Mouse (Mus musculus) embryonic fibroblast, embryonic 13.5 days (primary cell): ENCODE results near the gene Pde4c. TPM values are rescaled to one million over a fixed set of nuclear protein-coding genes. Genes with fewer than 3 reads are reported as not detected.

ENCODE experiments used
- H3K27ac ChIP-seq: 2 replicates; pipeline ENCODE4 v1.5.1; 2012; ENCODE audit warnings: low read length, control low read depth, inconsistent platforms; ENCODE audit not compliant: insufficient read depth
- H3K4me1 ChIP-seq: 2 replicates; pipeline ENCODE4 v1.6.1; 2011; ENCODE audit warnings: low read length; ENCODE audit not compliant: control insufficient read depth, insufficient read depth
- H3K4me3 ChIP-seq: 2 replicates; pipeline ENCODE4 v1.5.1; 2011; ENCODE audit warnings: mild to moderate bottlenecking, control low read depth, low read length; ENCODE audit not compliant: insufficient read depth
- CTCF ChIP-seq: IDR thresholded peaks from 2 replicates; pipeline ENCODE4 v1.5.1; 2011; ENCODE audit warnings: mild to moderate bottlenecking, control low read depth, low read length, moderate library complexity, borderline replicate concordance; ENCODE audit not compliant: insufficient read depth
- POLR2A ChIP-seq: IDR thresholded peaks from 2 replicates; pipeline ENCODE4 v1.6.1; 2011; ENCODE audit warnings: low read depth, mild to moderate bottlenecking, control low read depth, low read length, moderate library complexity
- polyA plus RNA-seq: library from polyadenylated mRNA; stranded (reverse); fragments of >200 nt; gene quantifications from 2 replicates; pipeline ENCODE4 v1.2.4, GENCODE M21; 2011; ENCODE audit warnings: low read depth; ENCODE audit not compliant: missing spikeins, insufficient read length

Gene Pde4c
- polyA plus RNA-seq, 1 experiment = not detected

DNA sequence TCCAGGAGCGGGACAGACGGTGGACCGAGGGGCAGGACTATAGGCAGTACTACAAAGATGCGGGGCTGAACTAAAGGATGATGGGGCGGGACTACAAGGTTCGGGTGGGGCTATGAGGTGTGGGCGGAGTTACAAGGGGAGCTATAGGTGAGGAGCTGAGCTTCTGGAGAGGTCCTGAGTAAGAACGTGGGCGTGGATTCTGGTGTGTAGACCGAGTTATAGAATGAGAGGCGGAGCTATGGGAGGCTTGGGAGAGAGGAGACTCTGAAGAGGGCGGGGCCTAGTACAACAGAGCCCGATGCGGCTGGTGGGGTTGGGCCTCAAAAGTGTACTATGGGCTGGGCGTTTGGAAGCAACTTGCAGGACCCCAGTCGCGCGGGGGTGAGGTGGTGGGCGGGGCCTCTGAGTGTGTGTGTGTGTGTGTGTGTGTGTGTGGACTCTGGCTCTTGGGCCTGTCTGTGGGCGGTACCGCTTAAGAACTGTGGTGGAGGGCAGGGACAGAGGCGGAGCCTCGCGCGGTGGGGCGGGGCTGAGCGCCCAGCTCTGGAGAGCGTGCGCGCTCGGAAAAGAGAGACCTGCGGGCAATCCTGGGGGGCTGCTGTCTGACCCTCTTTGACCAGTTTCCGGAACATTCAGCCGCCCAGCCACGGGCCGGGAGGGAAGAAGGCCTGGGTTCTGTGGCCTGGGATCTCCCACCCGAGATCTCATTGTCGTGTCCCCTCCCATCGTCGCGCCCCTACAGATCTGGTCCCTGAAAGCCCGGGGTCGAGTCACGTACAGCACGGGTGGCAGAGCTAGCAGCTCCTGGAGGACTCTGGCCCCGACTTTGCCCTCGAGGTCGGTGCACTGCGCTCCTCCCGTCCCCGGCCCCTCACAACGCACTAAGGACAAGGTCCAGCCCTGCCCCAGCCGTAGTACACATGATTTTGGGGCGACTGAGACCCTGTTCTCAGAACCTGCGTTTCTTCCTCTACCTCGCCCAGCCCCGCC lies 73.9 kb downstream of the Pde4c start:
- Histone ChIP-seq H3K4me3 (peak overlapping the region; percentile 43), H3K4me1 (no peaks in the 10 kb centered on the region), H3K27ac (no peak overlapping the region)
- TF ChIP-seq CTCF = no peak
- TF ChIP-seq POLR2A = no peak; the same call in 1 of the 2 replicates

- H3K4me3 ChIP-seq = 0 out of 2 replicates have a peak overlapping the region, but pooled peaks have one; percentile 43
- no peak for TF ChIP-seq CTCF
- H3K4me1 ChIP-seq = no peaks in the 10 kb centered on the region
- H3K27ac ChIP-seq = no peak overlapping the region
Observed at GRCm38 (mm10) chr8:70798281-70798680, 74.8 kb downstream of the Pde4c start.

GRCm38 (mm10) chr8:70800648-70801047 lies 77.1 kb downstream of the Pde4c start:
- Histone ChIP-seq H3K4me1 (no peaks in the 10 kb centered on the region), H3K4me3 (no peak overlapping the region), H3K27ac (no peak overlapping the region)
- TF ChIP-seq CTCF = no peak
- no peak for TF ChIP-seq POLR2A

Other genes starting within 250 kb of the Pde4c start
- gene Klhl26, start 246.8 kb upstream of the Pde4c start, polyA plus RNA-seq = 21.4 and 31.7 TPM in 2 replicates
- 0.58 and 1.5 TPM in 2 replicates for gene Tmem59l, start 236.4 kb upstream of the Pde4c start, polyA plus RNA-seq
- gene Crlf1, start 230.6 kb upstream of the Pde4c start, polyA plus RNA-seq = 215 and 351 TPM in 2 replicates
- 29.9 and 46.6 TPM in 2 replicates for gene Rex1bd, start 217.0 kb upstream of the Pde4c start, polyA plus RNA-seq
- gene Uba52, start 212.9 kb upstream of the Pde4c start, polyA plus RNA-seq = 547 and 589 TPM in 2 replicates
- 105 and 110 TPM in 2 replicates for gene Fkbp8, start 196.0 kb upstream of the Pde4c start, polyA plus RNA-seq
- 35.5 and 37.0 TPM in 2 replicates for gene Kxd1, start 195.8 kb upstream of the Pde4c start, polyA plus RNA-seq
- 16.1 and 20.4 TPM in 2 replicates for gene Ell, start 184.3 kb upstream of the Pde4c start, polyA plus RNA-seq
- gene Isyna1, start 129.3 kb upstream of the Pde4c start, polyA plus RNA-seq = 17.9 and 18.6 TPM in 2 replicates
- 44.7 and 50.7 TPM in 2 replicates for gene Ssbp4, start 114.8 kb upstream of the Pde4c start, polyA plus RNA-seq
- gene Lrrc25, start 107.6 kb upstream of the Pde4c start, polyA plus RNA-seq = 0.46 TPM in 1 of 2 replicates, not detected in the other
- gene Gdf15, start 91.3 kb upstream of the Pde4c start, polyA plus RNA-seq = 3.1 and 4.2 TPM in 2 replicates
- 53.7 and 54.3 TPM in 2 replicates for gene Pgpep1, start 63.3 kb upstream of the Pde4c start, polyA plus RNA-seq
- 54.9 and 60.2 TPM in 2 replicates for gene Lsm4, start 50.5 kb upstream of the Pde4c start, polyA plus RNA-seq
- gene Jund, start 24.8 kb upstream of the Pde4c start, polyA plus RNA-seq = 82.2 and 90.6 TPM in 2 replicates
- not detected in 2 replicates for gene Iqcn, start 20.3 kb upstream of the Pde4c start, polyA plus RNA-seq
- not detected in 2 replicates for gene Gm3336, start 5.2 kb upstream of the Pde4c start, polyA plus RNA-seq
- 8.6 and 10.2 TPM in 2 replicates for gene Rab3a, start 31.0 kb downstream of the Pde4c start, polyA plus RNA-seq
- 29.1 and 32.6 TPM in 2 replicates for gene Mpv17l2, start 37.2 kb downstream of the Pde4c start, polyA plus RNA-seq
- 42.8 and 43.5 TPM in 2 replicates for gene Pik3r2, start 53.0 kb downstream of the Pde4c start, polyA plus RNA-seq
- gene Mast3, start 81.3 kb downstream of the Pde4c start, polyA plus RNA-seq = 12.6 and 13.1 TPM in 2 replicates
- 1.1 TPM in 1 of 2 replicates, not detected in the other for gene Il12rb1, start 84.7 kb downstream of the Pde4c start, polyA plus RNA-seq
- gene Arrdc2, start 116.0 kb downstream of the Pde4c start, polyA plus RNA-seq = 4.4 and 4.5 TPM in 2 replicates
- 1.7 and 2.7 TPM in 2 replicates for gene Kcnn1, start 139.5 kb downstream of the Pde4c start, polyA plus RNA-seq
- gene Ccdc124, start 150.2 kb downstream of the Pde4c start, polyA plus RNA-seq = 31.1 and 32.3 TPM in 2 replicates
- gene Slc5a5, start 169.0 kb downstream of the Pde4c start, polyA plus RNA-seq = 0.28 and 0.30 TPM in 2 replicates
- 1,792 and 1,906 TPM in 2 replicates for gene Rpl18a, start 173.7 kb downstream of the Pde4c start, polyA plus RNA-seq
- 24.2 and 27.8 TPM in 2 replicates for gene Map1s, start 182.2 kb downstream of the Pde4c start, polyA plus RNA-seq